Mouse (Mus musculus) liver, adult 2 months (tissue): ENCODE data around the gene Orai1. TPM values are rescaled to one million over a fixed set of nuclear protein-coding genes. Genes with fewer than 3 reads are reported as not detected.
"Not testable (repeated sequence)": the region's sequence is repeated elsewhere in the genome, so short reads cannot be mapped to it uniquely, and the experiment has no call there.

Experiments used
- DNase-seq: peaks from one replicate; pipeline ENCODE4 v3.0.0-alpha.2; 2011; ENCODE audit warnings: low read depth, low spot score; ENCODE audit errors: extremely low read depth
- H3K27ac ChIP-seq: fragments of 200-500 bp; replicated peaks from 2 replicates; pipeline ENCODE4 v1.5.1; 2012; ENCODE audit warnings: low read depth, mild to moderate bottlenecking, control low read depth, inconsistent platforms, low read length; ENCODE audit not compliant: insufficient read depth
- H3K27me3 ChIP-seq: fragments of 200-500 bp; 2 replicates; pipeline ENCODE4 v1.6.1; 2012; ENCODE audit warnings: mild to moderate bottlenecking, moderate library complexity, low read length, inconsistent platforms; ENCODE audit not compliant: control insufficient read depth, insufficient read depth
- H3K36me3 ChIP-seq: fragments of 200-500 bp; 2 replicates; pipeline ENCODE4 v1.6.1; 2012; ENCODE audit warnings: low read length, inconsistent platforms; ENCODE audit not compliant: control insufficient read depth, insufficient read depth
- H3K4me1 ChIP-seq: fragments of 200-500 bp; 2 replicates; pipeline ENCODE4 v1.6.1; 2011; ENCODE audit warnings: low read length; ENCODE audit not compliant: control insufficient read depth, insufficient read depth
- H3K4me3 ChIP-seq: fragments of 200-500 bp; 2 replicates; pipeline ENCODE4 v1.5.1; 2011; ENCODE audit warnings: low read depth, mild to moderate bottlenecking, control low read depth, low read length, moderate library complexity; ENCODE audit not compliant: insufficient read depth
- H3K79me2 ChIP-seq: fragments of 200-500 bp; 2 replicates; pipeline ENCODE4 v1.6.1; 2012; ENCODE audit warnings: inconsistent platforms, mild to moderate bottlenecking, low read length, moderate library complexity; ENCODE audit not compliant: control insufficient read depth, insufficient read depth
- H3K9ac ChIP-seq: fragments of 200-500 bp; 2 replicates; pipeline ENCODE4 v1.6.1; 2012; ENCODE audit warnings: low read depth, mild to moderate bottlenecking, control low read depth, inconsistent platforms, low read length
- CTCF ChIP-seq: fragments of 200-500 bp; IDR thresholded peaks from 2 replicates; pipeline ENCODE4 v1.5.1; 2011; ENCODE audit warnings: low read depth, low read length, control low read depth
- POLR2A ChIP-seq: fragments of 200-500 bp; IDR thresholded peaks from 2 replicates; pipeline ENCODE4 v1.6.1; 2011; ENCODE audit warnings: low read length, control low read depth; ENCODE audit not compliant: insufficient read depth; ENCODE audit errors: extremely low read depth
- WGBS: fragments of 180-500 bp; shearing (Covaris S2); methylation state at CpG from one replicate; pipeline ENCODE4 v1.1.7; 2018; 5-methylcytosine and 5-hydroxymethylcytosine counted together
- polyA plus RNA-seq: library from polyadenylated mRNA; depleted of rRNA; stranded (reverse); fragments of >200 nt; gene quantifications from 2 replicates; pipeline ENCODE4 v1.2.3, GENCODE M21; 2012
- total RNA-seq: library from RNA; depleted of rRNA; stranded (reverse); fragments of >200 nt; gene quantifications from 2 replicates; pipeline ENCODE4 v1.2.3, GENCODE M21; 2014

Orai1 gene
- total and polyA plus RNA-seq, 2 experiments = 4.2 to 43.1 TPM

GRCm38 (mm10) chr5:123057366-123058250 lies 42.7 kb downstream of the Orai1 start:
- H3K79me2 ChIP-seq = no peaks in the 10 kb centered on the region
- TF ChIP-seq CTCF = peak; percentile 49
- TF ChIP-seq POLR2A = peak; percentile 66
- peak overlapping the region; percentile 33 for H3K9ac ChIP-seq
- H3K4me3 ChIP-seq = peak overlapping the region; percentile 53
- no peaks in the 10 kb centered on the region for H3K27me3 ChIP-seq
- peak overlapping the region; percentile 55 for H3K27ac ChIP-seq
- WGBS = 8% methylated on average over 48 of the region's 48 CpGs
- H3K36me3 ChIP-seq = no peaks in the 10 kb centered on the region
- 0 out of 2 replicates have a peak, but pooled peaks cover 2% of the 10 kb centered on the region for H3K4me1 ChIP-seq
- DNase-seq = peak; percentile 94

GRCm38 (mm10) chr5:123058251-123059102 lies 43.6 kb downstream of the Orai1 start:
- Histone ChIP-seq H3K4me1 (0 out of 2 replicates have a peak, but pooled peaks cover 2% of the 10 kb centered on the region), H3K27ac (peak overlapping the region; percentile 55), H3K36me3 (no peaks in the 10 kb centered on the region), H3K4me3 (peak overlapping the region; percentile 53), H3K79me2 (no peaks in the 10 kb centered on the region), H3K27me3 (no peaks in the 10 kb centered on the region), H3K9ac (peak overlapping the region; percentile 33)
- no peak for DNase-seq
- no peak for TF ChIP-seq POLR2A
- TF ChIP-seq CTCF = no peak
- 34% methylated on average over 16 of the region's 16 CpGs for WGBS

GRCm38 (mm10) chr5:123059757-123060520 lies 45.1 kb downstream of the Orai1 start:
- peak; percentile 79 for DNase-seq
- TF ChIP-seq CTCF (peak; percentile 40), POLR2A (no peak)
- Histone ChIP-seq H3K27ac (peak overlapping the region; percentile 3; the same call in 1 of the 2 replicates), H3K9ac (peak overlapping the region; percentile 14; the same call in 1 of the 2 replicates), H3K36me3 (no peaks in the 10 kb centered on the region), H3K27me3 (no peaks in the 10 kb centered on the region), H3K4me3 (no peak overlapping the region), H3K79me2 (no peaks in the 10 kb centered on the region), H3K4me1 (0 out of 2 replicates have a peak, but pooled peaks cover 2% of the 10 kb centered on the region)
- 18% methylated on average over 14 of the region's 14 CpGs for WGBS

- Histone ChIP-seq H3K36me3 (no peaks in the 10 kb centered on the region), H3K79me2 (no peaks in the 10 kb centered on the region), H3K4me1 (0 out of 2 replicates have a peak, but pooled peaks cover 2% of the 10 kb centered on the region), H3K27ac (no peak overlapping the region), H3K9ac (no peak overlapping the region), H3K27me3 (no peaks in the 10 kb centered on the region), H3K4me3 (no peak overlapping the region)
- TF ChIP-seq CTCF (no peak), POLR2A (no peak)
- DNase-seq = peak; percentile 47
- 68% methylated on average over 9 of the region's 9 CpGs for WGBS
Observed at GRCm38 (mm10) chr5:123060706-123061401, 46.0 kb downstream of the Orai1 start.

GRCm38 (mm10) chr5:123061402-123061749 lies 46.5 kb downstream of the Orai1 start:
- not testable (repeated sequence) for DNase-seq, H3K79me2 ChIP-seq, H3K4me1 ChIP-seq, H3K4me3 ChIP-seq, H3K27me3 ChIP-seq, H3K9ac ChIP-seq, H3K27ac ChIP-seq, H3K36me3 ChIP-seq
- 75% methylated on average over 6 of the region's 6 CpGs for WGBS
